Mouse (Mus musculus) gastrocnemius, postnatal 36 days (tissue): ENCODE results near the gene Ltbp1. TPM values are rescaled to one million over a fixed set of nuclear protein-coding genes. Genes with fewer than 3 reads are reported as not detected.

Experiments used
- DNase-seq, 2 experiments: peaks; one replicate each; pipeline ENCODE4 v3.0.0; 2022
- intact Hi-C: fragments of 180-260 bp; cut with DNase I; formaldehyde crosslinking; loops from one replicate; pipeline ENCODE4 v1.15.1; 2025
- total RNA-seq, 2 experiments: library from RNA; stranded (reverse); gene quantifications; 2 replicates each; pipeline ENCODE4 v1.2.3; 2021

Gene Ltbp1
- total RNA-seq, 2 experiments from 2014 or later = 8.0 to 8.3 TPM

DNA sequence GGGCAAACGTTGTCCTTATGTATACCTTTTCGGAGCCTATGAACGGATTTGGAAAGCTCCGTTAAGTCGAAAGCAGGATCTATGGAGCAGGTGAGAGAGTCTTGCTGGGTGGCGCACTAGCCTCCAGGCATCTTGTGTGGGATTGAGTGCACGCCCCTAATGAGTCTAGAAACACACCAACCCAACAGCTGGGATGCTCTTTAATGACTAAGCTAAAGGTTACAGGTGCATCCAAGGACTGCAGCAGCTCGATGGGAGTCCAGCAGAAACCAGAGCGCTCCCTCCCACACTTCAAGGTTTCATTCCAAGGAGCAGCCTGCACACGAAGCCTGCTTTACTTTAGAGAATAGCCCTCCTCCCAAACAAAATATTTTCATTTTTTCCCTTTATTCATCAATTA lies 155.7 kb downstream of the Ltbp1 start:
- DNase-seq = no peak
- intact Hi-C loops = no loop called here

- intact Hi-C loops = no loop called here
- no peak for DNase-seq
Observed at GRCm38 (mm10) chr17:75161931-75162330, 156.6 kb downstream of the Ltbp1 start.

DNA sequence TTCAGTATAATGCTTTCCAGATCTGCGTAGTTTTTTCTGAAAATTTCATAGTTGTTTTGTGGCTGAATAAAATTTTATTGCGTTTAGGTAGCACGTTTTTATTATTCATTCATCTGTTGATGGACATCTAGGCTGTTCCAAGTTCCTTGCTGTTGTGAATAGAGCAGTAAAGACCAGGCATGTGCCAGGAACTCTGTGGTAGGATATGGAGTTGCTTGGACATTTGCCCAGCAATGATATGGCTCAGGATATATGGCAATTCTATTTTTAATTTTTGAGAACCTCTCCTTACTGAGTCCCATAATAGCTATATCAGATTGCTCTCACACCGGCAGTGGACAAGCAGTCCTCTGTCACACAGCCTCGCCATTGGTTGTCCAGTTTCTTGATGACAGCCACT lies 159.2 kb downstream of the Ltbp1 start:
- DNase-seq = no peak
- intact Hi-C loops = no loop called here

- DNase-seq = no peak
- intact Hi-C loops = no loop called here
Observed at GRCm38 (mm10) chr17:75168572-75169200, 163.3 kb downstream of the Ltbp1 start.

- intact Hi-C loops = no loop called here
Observed at GRCm38 (mm10) chr17:75171659-75172058, 166.3 kb downstream of the Ltbp1 start.

GRCm38 (mm10) chr17:75172685-75173205 lies 167.4 kb downstream of the Ltbp1 start:
- DNase-seq = no peak
- intact Hi-C loops = no loop called here

More at GRCm38 (mm10) chr17:75171659-75172058, 166.3 kb downstream of the Ltbp1 start:
- DNase-seq = no peak

DNA sequence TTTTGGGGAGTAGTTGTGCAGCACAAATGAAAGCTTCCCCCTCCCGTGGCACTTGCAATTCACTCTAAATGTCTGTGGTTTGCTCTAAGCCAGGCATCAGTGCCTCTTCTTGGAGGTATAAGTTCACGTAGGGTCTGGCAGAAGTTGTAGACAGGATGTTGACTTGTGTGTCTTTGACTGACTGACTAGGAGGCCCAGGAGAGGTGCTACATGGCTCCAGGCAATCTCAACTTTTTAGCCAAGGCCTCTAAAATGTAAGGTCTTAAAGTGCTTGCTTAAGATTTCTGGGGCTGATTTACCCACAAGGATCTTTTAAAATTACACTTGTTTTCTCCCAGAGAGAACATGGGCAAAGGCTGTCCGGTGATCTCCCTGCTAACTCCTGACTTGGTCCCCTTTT lies 169.1 kb downstream of the Ltbp1 start:
- no peak for DNase-seq
- intact Hi-C loops = no loop called here

GRCm38 (mm10) chr17:75177920-75178867 lies 172.8 kb downstream of the Ltbp1 start:
- intact Hi-C loops = no loop called here
- DNase-seq = peak; percentile 7 to 30

- no peak for DNase-seq
- intact Hi-C loops = no loop called here
Observed at GRCm38 (mm10) chr17:75179001-75179400, 173.6 kb downstream of the Ltbp1 start.

DNA sequence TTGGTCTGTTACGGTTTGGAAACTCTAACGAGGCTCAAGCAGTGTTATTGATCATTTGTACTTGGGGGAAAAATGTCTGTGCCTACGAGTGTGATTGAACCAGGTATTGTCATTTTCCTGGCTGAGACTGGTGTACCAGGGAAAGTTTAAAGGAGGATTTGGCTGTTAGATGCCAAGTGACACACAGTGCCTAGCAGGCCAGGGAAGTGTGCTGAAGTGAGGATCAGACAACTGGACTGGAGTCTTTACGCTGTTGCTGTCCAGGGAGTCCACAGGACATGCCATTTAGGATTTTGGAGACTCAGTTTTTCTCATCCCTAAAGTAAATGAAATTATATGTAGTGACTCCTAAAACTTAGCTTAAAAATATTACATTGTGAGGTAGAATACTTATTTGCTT lies 174.9 kb downstream of the Ltbp1 start:
- intact Hi-C loops = no loop called here
- DNase-seq = no peak

- DNase-seq = no peak
- intact Hi-C loops = no loop called here
Observed at GRCm38 (mm10) chr17:75180956-75181588, 175.7 kb downstream of the Ltbp1 start.

- intact Hi-C loops = no loop called here
- DNase-seq = no peak
Observed at GRCm38 (mm10) chr17:75182319-75183001, 177.1 kb downstream of the Ltbp1 start.

GRCm38 (mm10) chr17:75186732-75187509 lies 181.6 kb downstream of the Ltbp1 start:
- DNase-seq = no peak
- intact Hi-C loops = no loop called here

GRCm38 (mm10) chr17:75196952-75197351 lies 191.6 kb downstream of the Ltbp1 start:
- intact Hi-C loops = no loop called here
- no peak for DNase-seq

GRCm38 (mm10) chr17:75198767-75199166 lies 193.4 kb downstream of the Ltbp1 start:
- no peak for DNase-seq
- intact Hi-C loops = no loop called here

DNA sequence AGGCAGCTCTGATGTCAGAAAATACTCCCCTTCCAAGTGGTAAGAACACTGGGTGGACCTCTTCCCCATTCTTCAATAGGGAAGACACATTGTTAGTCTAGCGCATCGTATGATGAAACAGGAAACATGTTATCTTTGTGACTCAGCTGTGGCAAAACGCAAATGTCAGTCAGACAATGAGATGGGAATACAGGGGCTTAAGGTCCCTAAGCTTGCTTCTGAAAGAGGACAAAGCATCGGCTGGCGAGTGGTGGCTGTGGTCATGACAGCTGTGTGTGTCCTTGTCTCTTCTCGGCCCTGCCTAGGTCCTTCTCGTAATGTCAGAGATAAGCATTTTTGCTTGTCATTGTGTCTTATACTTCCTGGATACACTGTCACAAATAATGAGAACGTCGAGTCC lies 194.3 kb downstream of the Ltbp1 start:
- no peak for DNase-seq
- intact Hi-C loops = no loop called here

GRCm38 (mm10) chr17:75202314-75202713 lies 196.9 kb downstream of the Ltbp1 start:
- DNase-seq = no peak
- intact Hi-C loops = no loop called here

GRCm38 (mm10) chr17:75204065-75204464 lies 198.7 kb downstream of the Ltbp1 start:
- intact Hi-C loops = no loop called here
- DNase-seq = no peak

DNA sequence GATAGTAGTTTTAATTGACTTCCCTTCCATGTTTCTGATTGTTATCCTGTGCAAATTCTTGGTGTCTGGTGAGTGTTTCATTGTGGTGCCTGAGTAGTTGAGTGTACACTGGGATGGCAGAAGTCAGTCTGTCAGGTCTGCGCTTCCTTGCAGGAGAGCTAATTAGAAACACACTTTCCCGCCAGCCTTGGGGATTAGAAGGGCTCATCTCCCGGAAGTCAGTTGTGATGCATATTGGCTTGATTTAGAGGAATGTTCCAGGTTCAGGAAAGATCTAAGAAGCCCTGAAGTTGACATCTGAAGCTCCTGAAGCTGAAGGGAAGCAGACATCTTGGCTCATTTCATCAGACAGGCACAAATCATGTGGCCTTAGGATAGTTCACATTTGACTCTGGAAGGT lies 200.9 kb downstream of the Ltbp1 start:
- intact Hi-C loops = no loop called here
- DNase-seq = no peak
